Comparison of ENCODE assay signal across 12 mouse cellular contexts in genomic region chr4:129293702-129294101, GRCm38 (mm10). TPM values are rescaled to one million over a fixed set of nuclear protein-coding genes. Genes with fewer than 3 reads are reported as not detected.
A peak's percentile ranks its signal among the peaks of the same experiment; 100 is the strongest.
DNase-seq lines count a peak whose midpoint lies in the region; ATAC-seq lines count a peak whose summit lies in the region.
"Had no signal": no experiment of that assay in that cellular context is flagged by ENCODE, and none has a peak within 500 bp of the region (broad histone marks: within the 10 kb centered on the region; RNA-seq: fewer than 3 reads in every experiment).

No protein-coding gene starts in this region.

- WGBS in heart, embryonic 12.5 days = 17% methylated on average over 16 of the region's 16 CpGs
- 16% methylated on average over 16 of the region's 16 CpGs for WGBS in lung, embryonic 15.5 days
- WGBS in midbrain, embryonic 14.5 days = 29% methylated on average over 16 of the region's 16 CpGs

- peaks cover 32% of the 10 kb centered on the region for H3K4me1 ChIP-seq in heart, embryonic 12.5 days (replicated peaks)
- peaks cover 7% of the 10 kb centered on the region for H3K4me1 ChIP-seq in lung, embryonic 15.5 days
- H3K4me1 ChIP-seq in midbrain, embryonic 14.5 days (ENCODE audit: control insufficient read depth, insufficient read depth, low read length) = no peaks in the 10 kb centered on the region

- H3K27ac ChIP-seq in heart, embryonic 12.5 days (ENCODE audit: poor library complexity, severe bottlenecking) = no peak overlapping the region
- H3K27ac ChIP-seq in lung, embryonic 15.5 days = no peak overlapping the region
- H3K27ac ChIP-seq in midbrain, embryonic 14.5 days (replicated peaks; ENCODE audit: low read depth, low read length) = no peak overlapping the region
- H3K27ac ChIP-seq: liver, embryonic 12.5 days had no signal

- no peaks in the 10 kb centered on the region for H3K36me3 ChIP-seq in heart, embryonic 12.5 days
- H3K36me3 ChIP-seq in lung, embryonic 15.5 days = no peaks in the 10 kb centered on the region
- no peaks in the 10 kb centered on the region for H3K36me3 ChIP-seq in midbrain, embryonic 14.5 days (ENCODE audit: control insufficient read depth, insufficient read depth, low read length)
- H3K36me3 ChIP-seq: liver, embryonic 12.5 days had no signal

- no peak overlapping the region for H3K9ac ChIP-seq in heart, embryonic 12.5 days
- no peak overlapping the region for H3K9ac ChIP-seq in lung, embryonic 15.5 days
- 0 out of 2 replicates have a peak overlapping the region, but pooled peaks have one; percentile 6 for H3K9ac ChIP-seq in midbrain, embryonic 14.5 days (replicated peaks; ENCODE audit: low read length)
- H3K9ac ChIP-seq: liver, embryonic 12.5 days had no signal

- DNase-seq in heart, adult 18-20 months = no peak
- no peak for DNase-seq in lung, postnatal 25 days (ENCODE audit: low spot score)
- DNase-seq in embryo, embryonic 11 days = peak; percentile 30
- DNase-seq in midbrain, embryonic 14.5 days = no peak
- DNase-seq in thymus, postnatal 10 days (ENCODE audit: low spot score in 2 of 2) = no peak
- no peak for DNase-seq in gastrocnemius, postnatal 25 days
- DNase-seq: retina, postnatal 1 day had no signal

- H3K9me3 ChIP-seq in heart, embryonic 12.5 days (replicated peaks) = no peaks in the 10 kb centered on the region
- H3K9me3 ChIP-seq in lung, embryonic 15.5 days = no peaks in the 10 kb centered on the region
- H3K9me3 ChIP-seq in midbrain, embryonic 14.5 days (ENCODE audit: control insufficient read depth, low read length) = no peaks in the 10 kb centered on the region
- H3K9me3 ChIP-seq: liver, embryonic 12.5 days had no signal

- peak overlapping the region; percentile 22 for H3K4me3 ChIP-seq in heart, embryonic 12.5 days
- no peak overlapping the region for H3K4me3 ChIP-seq in lung, embryonic 15.5 days
- H3K4me3 ChIP-seq in midbrain, embryonic 14.5 days (replicated peaks; ENCODE audit: low read depth, low read length) = no peak overlapping the region
- H3K4me3 ChIP-seq: liver, embryonic 12.5 days had no signal

- no peak for ATAC-seq in heart, embryonic 12.5 days (ENCODE audit: insufficient number of reproducible peaks, low FRiP score)
- ATAC-seq in lung, embryonic 15.5 days (ENCODE audit: borderline replicate concordance, extremely low read depth, low FRiP score, low TSS enrichment) = no peak
- ATAC-seq in midbrain, embryonic 14.5 days (ENCODE audit: low FRiP score, low TSS enrichment) = no peak
- ATAC-seq: CD4-positive, CD25-positive, alpha-beta regulatory T cell, adult 4 months; liver, embryonic 12.5 days had no signal

- 0 out of 2 replicates have a peak, but pooled peaks cover 7% of the 10 kb centered on the region for H3K27me3 ChIP-seq in heart, embryonic 12.5 days (replicated peaks)
- peaks cover under 1% of the 10 kb centered on the region; the same call in 1 of the 2 replicates for H3K27me3 ChIP-seq in lung, embryonic 15.5 days
- H3K27me3 ChIP-seq in midbrain, embryonic 14.5 days (ENCODE audit: control insufficient read depth, insufficient read depth, low read length) = no peaks in the 10 kb centered on the region

- H3K4me2 ChIP-seq in heart, embryonic 12.5 days = peak overlapping the region; percentile 48
- H3K4me2 ChIP-seq in lung, embryonic 15.5 days = peak overlapping the region; percentile 14; the same call in 1 of the 2 replicates
- no peak overlapping the region for H3K4me2 ChIP-seq in midbrain, embryonic 14.5 days (ENCODE audit: low read length)
- H3K4me2 ChIP-seq: liver, embryonic 12.5 days had no signal

RNA-seq across cellular contexts. Expression of gene Sync, which starts 6.3 kb away (rescaled TPM):
- 1.1 and 1.3 TPM in 2 replicates for polyA plus RNA-seq in heart, embryonic 12.5 days (2016; fragmentation: Nextera tagmentation; extraction: Ambion mirVana)
- total RNA-seq in heart, adult 18-20 months (2021) = 10 to 100 TPM; 18.9 to 24.9 TPM
- polyA plus RNA-seq in lung, embryonic 15.5 days (2015; fragmentation: Nextera tagmentation; extraction: Ambion mirVana) = 0.54 and 0.71 TPM in 2 replicates
- polyA plus RNA-seq in midbrain, embryonic 14.5 days (2014; fragmentation: Nextera tagmentation; extraction: Ambion mirVana) = 0.34 and 0.54 TPM in 2 replicates
- total RNA-seq in gastrocnemius, postnatal 25 days (2021) = 10 to 100 TPM; 40.2 to 44.7 TPM
- total RNA-seq: monocyte, adult 5-6 weeks had no signal

RNA-seq across cellular contexts. Expression of gene C77080, which starts 32.5 kb away (rescaled TPM):
- polyA plus RNA-seq in heart, embryonic 12.5 days (2016; fragmentation: Nextera tagmentation; extraction: Ambion mirVana) = 1.2 and 1.6 TPM in 2 replicates
- 1 to 10 TPM; 2.6 to 3.0 TPM for total RNA-seq in heart, adult 18-20 months (2021)
- 5.2 and 6.8 TPM in 2 replicates for polyA plus RNA-seq in lung, embryonic 15.5 days (2015; fragmentation: Nextera tagmentation; extraction: Ambion mirVana)
- polyA plus RNA-seq in midbrain, embryonic 14.5 days (2014; fragmentation: Nextera tagmentation; extraction: Ambion mirVana) = 7.0 and 8.4 TPM in 2 replicates
- 1 to 10 TPM; 1.3 to 2.0 TPM for total RNA-seq in gastrocnemius, postnatal 25 days (2021)

RNA-seq across cellular contexts. Expression of gene Rbbp4, which starts 41.5 kb away (rescaled TPM):
- 342 TPM in 2 replicates for polyA plus RNA-seq in heart, embryonic 12.5 days (2016; fragmentation: Nextera tagmentation; extraction: Ambion mirVana)
- 10 to 100 TPM; 74.1 to 78.0 TPM for total RNA-seq in heart, adult 18-20 months (2021)
- polyA plus RNA-seq in lung, embryonic 15.5 days (2015; fragmentation: Nextera tagmentation; extraction: Ambion mirVana) = 418 and 423 TPM in 2 replicates
- polyA plus RNA-seq in midbrain, embryonic 14.5 days (2014; fragmentation: Nextera tagmentation; extraction: Ambion mirVana) = 280 and 349 TPM in 2 replicates
- total RNA-seq in gastrocnemius, postnatal 25 days (2021) = 10 to 100 TPM; 41.0 to 50.6 TPM

RNA-seq across cellular contexts. Expression of gene Zbtb8os, which starts 41.8 kb away (rescaled TPM):
- polyA plus RNA-seq in heart, embryonic 12.5 days (2016; fragmentation: Nextera tagmentation; extraction: Ambion mirVana) = 46.7 and 51.1 TPM in 2 replicates
- 10 to 100 TPM; 22.4 to 30.2 TPM for total RNA-seq in heart, adult 18-20 months (2021)
- polyA plus RNA-seq in lung, embryonic 15.5 days (2015; fragmentation: Nextera tagmentation; extraction: Ambion mirVana) = 44.0 and 44.5 TPM in 2 replicates
- polyA plus RNA-seq in midbrain, embryonic 14.5 days (2014; fragmentation: Nextera tagmentation; extraction: Ambion mirVana) = 22.9 and 26.3 TPM in 2 replicates
- total RNA-seq in gastrocnemius, postnatal 25 days (2021) = 10 to 100 TPM; 23.1 to 24.0 TPM
